8 mouse cellular contexts compared by ENCODE assay signal in genomic region chr10:40638276-40638675, GRCm38 (mm10). TPM values are rescaled to one million over a fixed set of nuclear protein-coding genes. Genes with fewer than 3 reads are reported as not detected.
DNase-seq lines count a peak whose midpoint lies in the region; ATAC-seq and TF ChIP-seq lines count a peak whose summit lies in the region.

No protein-coding gene starts in this region.

- no peak for DNase-seq in midbrain, embryonic 10.5 days (ENCODE audit: low spot score)
- no peak for DNase-seq in midbrain, postnatal 0 days (ENCODE audit: low spot score)
- DNase-seq in forebrain, embryonic 10.5 days (ENCODE audit: extremely low spot score, low spot score) = no peak
- peak; percentile 85 to 88 for DNase-seq in layer of hippocampus, adult 8-10 months (ENCODE audit: low spot score in 2 of 2)
- DNase-seq in liver, embryonic 11.5 days (ENCODE audit: low spot score) = no peak
- no peak for DNase-seq in lung, postnatal 4 days

- 0 out of 2 replicates have a peak overlapping the region, but pooled peaks have one; percentile 46 for H3K27ac ChIP-seq in midbrain, embryonic 10.5 days (replicated peaks)
- H3K27ac ChIP-seq in midbrain, postnatal 0 days (ENCODE audit: low read depth, low read length) = no peak overlapping the region
- peak overlapping the region; percentile 68 for H3K27ac ChIP-seq in forebrain, embryonic 10.5 days
- no peak overlapping the region for H3K27ac ChIP-seq in neural tube, embryonic 14.5 days (ENCODE audit: low read depth, low read length)
- H3K27ac ChIP-seq in liver, embryonic 11.5 days (ENCODE audit: low read depth, low read length) = no peak overlapping the region
- H3K27ac ChIP-seq in intestine, postnatal 0 days (ENCODE audit: low read depth, low read length) = no peak overlapping the region

- H3K4me1 ChIP-seq in midbrain, embryonic 10.5 days = peaks cover 19% of the 10 kb centered on the region
- no peaks in the 10 kb centered on the region for H3K4me1 ChIP-seq in midbrain, postnatal 0 days (ENCODE audit: insufficient read depth, low read length)
- H3K4me1 ChIP-seq in forebrain, embryonic 10.5 days = peaks cover 25% of the 10 kb centered on the region
- no peaks in the 10 kb centered on the region; the same call in 1 of the 2 replicates for H3K4me1 ChIP-seq in neural tube, embryonic 14.5 days (ENCODE audit: control insufficient read depth, insufficient read depth, low read length)
- H3K4me1 ChIP-seq in liver, embryonic 11.5 days (replicated peaks; ENCODE audit: control insufficient read depth, insufficient read depth, low read length) = no peaks in the 10 kb centered on the region
- no peaks in the 10 kb centered on the region for H3K4me1 ChIP-seq in intestine, postnatal 0 days (replicated peaks; ENCODE audit: control insufficient read depth, insufficient read depth, low read length)

- H3K36me3 ChIP-seq in midbrain, embryonic 10.5 days = no peaks in the 10 kb centered on the region
- H3K36me3 ChIP-seq in midbrain, postnatal 0 days (ENCODE audit: insufficient read depth, low read length) = no peaks in the 10 kb centered on the region
- no peaks in the 10 kb centered on the region for H3K36me3 ChIP-seq in forebrain, embryonic 10.5 days (replicated peaks)
- no peaks in the 10 kb centered on the region for H3K36me3 ChIP-seq in neural tube, embryonic 14.5 days (ENCODE audit: control insufficient read depth, insufficient read depth, low read length)
- H3K36me3 ChIP-seq in liver, embryonic 11.5 days (ENCODE audit: control insufficient read depth, insufficient read depth, low read length) = no peaks in the 10 kb centered on the region
- H3K36me3 ChIP-seq in intestine, postnatal 0 days (ENCODE audit: control insufficient read depth, insufficient read depth) = no peaks in the 10 kb centered on the region

- 59% methylated on average over 7 of the region's 7 CpGs for WGBS in midbrain, embryonic 10.5 days
- 53% methylated on average over 7 of the region's 7 CpGs for WGBS in midbrain, postnatal 0 days
- 58% methylated on average over 7 of the region's 7 CpGs for WGBS in forebrain, embryonic 10.5 days
- WGBS in neural tube, embryonic 14.5 days = 38% methylated on average over 7 of the region's 7 CpGs
- 69% methylated on average over 7 of the region's 7 CpGs for WGBS in liver, embryonic 11.5 days
- whole genome bisulfite sequencing in intestine, postnatal 0 days = 65% methylated on average over 7 of the region's 7 CpGs

- H3K9me3 ChIP-seq in midbrain, embryonic 10.5 days (replicated peaks) = no peaks in the 10 kb centered on the region
- H3K9me3 ChIP-seq in midbrain, postnatal 0 days (ENCODE audit: low read length) = no peaks in the 10 kb centered on the region
- H3K9me3 ChIP-seq in forebrain, embryonic 10.5 days = no peaks in the 10 kb centered on the region
- no peaks in the 10 kb centered on the region for H3K9me3 ChIP-seq in neural tube, embryonic 14.5 days (ENCODE audit: control insufficient read depth, low read length)
- no peaks in the 10 kb centered on the region for H3K9me3 ChIP-seq in liver, embryonic 11.5 days (ENCODE audit: control insufficient read depth, low read length)
- H3K9me3 ChIP-seq in intestine, postnatal 0 days (ENCODE audit: control insufficient read depth) = no peaks in the 10 kb centered on the region

- H3K9ac ChIP-seq in midbrain, postnatal 0 days (replicated peaks; ENCODE audit: low read length, poor library complexity, severe bottlenecking) = no peak overlapping the region
- H3K9ac ChIP-seq in neural tube, embryonic 14.5 days (replicated peaks; ENCODE audit: low read depth, low read length) = no peak overlapping the region
- no peak overlapping the region for H3K9ac ChIP-seq in liver, embryonic 11.5 days (ENCODE audit: low read depth, low read length)
- no peak overlapping the region for H3K9ac ChIP-seq in intestine, postnatal 0 days (ENCODE audit: low read depth, low read length)

- TF ChIP-seq CTCF in midbrain, postnatal 0 days (IDR thresholded peaks at IDR 0.05) = no peak
- no peak for TF ChIP-seq CTCF in intestine, postnatal 0 days (IDR thresholded peaks at IDR 0.05; ENCODE audit: low read depth)

- no peak overlapping the region for H3K4me2 ChIP-seq in midbrain, postnatal 0 days (ENCODE audit: low read depth, low read length, poor library complexity, severe bottlenecking)
- no peak overlapping the region for H3K4me2 ChIP-seq in neural tube, embryonic 14.5 days (ENCODE audit: low read depth, low read length)
- no peak overlapping the region for H3K4me2 ChIP-seq in liver, embryonic 11.5 days
- H3K4me2 ChIP-seq in intestine, postnatal 0 days (replicated peaks; ENCODE audit: low read depth) = no peak overlapping the region

- H3K27me3 ChIP-seq in midbrain, embryonic 10.5 days (ENCODE audit: low read depth, poor library complexity, severe bottlenecking) = peaks cover 5% of the 10 kb centered on the region; the same call in 1 of the 2 replicates
- no peaks in the 10 kb centered on the region for H3K27me3 ChIP-seq in midbrain, postnatal 0 days (ENCODE audit: insufficient read depth, low read length)
- H3K27me3 ChIP-seq in forebrain, embryonic 10.5 days (ENCODE audit: poor library complexity, severe bottlenecking) = peaks cover 5% of the 10 kb centered on the region; the same call in 1 of the 2 replicates
- no peaks in the 10 kb centered on the region for H3K27me3 ChIP-seq in neural tube, embryonic 14.5 days (ENCODE audit: control insufficient read depth, insufficient read depth, low read length)
- 0 out of 2 replicates have a peak, but pooled peaks cover 3% of the 10 kb centered on the region for H3K27me3 ChIP-seq in liver, embryonic 11.5 days (replicated peaks; ENCODE audit: control insufficient read depth, insufficient read depth, low read length)
- H3K27me3 ChIP-seq in intestine, postnatal 0 days (replicated peaks; ENCODE audit: control insufficient read depth, insufficient read depth, low read length) = no peaks in the 10 kb centered on the region

- no peak for ATAC-seq in midbrain, postnatal 0 days (ENCODE audit: low FRiP score)
- peak; percentile 34; the same call in 1 of the 2 replicates for ATAC-seq in neural tube, embryonic 14.5 days (ENCODE audit: low read depth)
- ATAC-seq in liver, embryonic 11.5 days (replicated peaks; ENCODE audit: low FRiP score) = no peak
- ATAC-seq in intestine, postnatal 0 days = no peak

- H3K4me3 ChIP-seq in midbrain, embryonic 10.5 days = no peak overlapping the region
- no peak overlapping the region for H3K4me3 ChIP-seq in midbrain, postnatal 0 days (ENCODE audit: low read depth, low read length)
- H3K4me3 ChIP-seq in forebrain, embryonic 10.5 days = no peak overlapping the region
- no peak overlapping the region for H3K4me3 ChIP-seq in neural tube, embryonic 14.5 days (ENCODE audit: low read depth, low read length)
- H3K4me3 ChIP-seq in liver, embryonic 11.5 days (ENCODE audit: low read depth, low read length) = no peak overlapping the region
- no peak overlapping the region for H3K4me3 ChIP-seq in intestine, postnatal 0 days (ENCODE audit: low read depth, low read length)

RNA-seq across cellular contexts. Expression of gene Ddo, which starts 8.5 kb away (rescaled TPM):
- polyA plus RNA-seq in midbrain, embryonic 10.5 days (2016; fragmentation: Nextera tagmentation; extraction: Ambion mirVana) = 0.21 TPM in 1 of 2 replicates, not detected in the other
- total RNA-seq in midbrain, postnatal 0 days (2014; rRNA removed) = 2.5 and 2.8 TPM in 2 replicates
- polyA plus RNA-seq in midbrain, postnatal 0 days (2015; fragmentation: Nextera tagmentation; extraction: Ambion mirVana) = 1.9 and 2.1 TPM in 2 replicates
- polyA plus RNA-seq in forebrain, embryonic 10.5 days (2016; fragmentation: Nextera tagmentation; extraction: Ambion mirVana) = 0.14 and 0.26 TPM in 2 replicates
- total RNA-seq in layer of hippocampus, adult 8-10 months (2022) = 10 to 100 TPM; 19.4 to 21.8 (median 20.7) TPM
- 0.53 and 1.0 TPM in 2 replicates for polyA plus RNA-seq in neural tube, embryonic 14.5 days (2014; fragmentation: Nextera tagmentation; extraction: Ambion mirVana)
- 0.21 TPM in 1 of 2 replicates, not detected in the other for polyA plus RNA-seq in liver, embryonic 11.5 days (2014; fragmentation: Nextera tagmentation; extraction: Ambion mirVana)
- polyA plus RNA-seq in intestine, postnatal 0 days (2015; fragmentation: Nextera tagmentation; extraction: Ambion mirVana) = 0.76 and 0.84 TPM in 2 replicates

RNA-seq across cellular contexts. Expression of gene Mettl24, which starts 44.8 kb away (rescaled TPM):
- 0.54 and 1.2 TPM in 2 replicates for polyA plus RNA-seq in midbrain, embryonic 10.5 days (2016; fragmentation: Nextera tagmentation; extraction: Ambion mirVana)
- not detected in 2 replicates for total RNA-seq in midbrain, postnatal 0 days (2014; rRNA removed)
- 0.98 and 1.1 TPM in 2 replicates for polyA plus RNA-seq in midbrain, postnatal 0 days (2015; fragmentation: Nextera tagmentation; extraction: Ambion mirVana)
- polyA plus RNA-seq in forebrain, embryonic 10.5 days (2016; fragmentation: Nextera tagmentation; extraction: Ambion mirVana) = 0.53 and 0.78 TPM in 2 replicates
- total RNA-seq in layer of hippocampus, adult 8-10 months (2022) = 1 to 10 TPM; 2.0 to 3.5 (median 3.3) TPM
- polyA plus RNA-seq in neural tube, embryonic 14.5 days (2014; fragmentation: Nextera tagmentation; extraction: Ambion mirVana) = 0.83 and 1.1 TPM in 2 replicates
- 1.1 and 1.7 TPM in 2 replicates for polyA plus RNA-seq in liver, embryonic 11.5 days (2014; fragmentation: Nextera tagmentation; extraction: Ambion mirVana)
- 1.7 and 1.9 TPM in 2 replicates for polyA plus RNA-seq in intestine, postnatal 0 days (2015; fragmentation: Nextera tagmentation; extraction: Ambion mirVana)

Comparison
In these comparisons a context has a peak if more than half of its experiments do, and no peak if none do; other contexts are left out.
1. H3K27ac ChIP-seq: peak in midbrain, embryonic 10.5 days (single experiment) and forebrain, embryonic 10.5 days (single experiment); none in midbrain, postnatal 0 days (single experiment), neural tube, embryonic 14.5 days (single experiment), liver, embryonic 11.5 days (single experiment) and intestine, postnatal 0 days (single experiment).
2. DNase-seq: peak in layer of hippocampus, adult 8-10 months (2 of 2); none in midbrain, embryonic 10.5 days (single experiment), midbrain, postnatal 0 days (single experiment), forebrain, embryonic 10.5 days (single experiment), liver, embryonic 11.5 days (single experiment) and lung, postnatal 4 days (0 of 2).